Mouse (Mus musculus) c-Kit-negative CD71-positive TER-119-positive erythroid progenitor cells, embryonic 14.5 days (primary cell): ENCODE data around the gene Asic2.
A peak's percentile ranks its signal among the peaks of the same experiment; 100 is the strongest.

ENCODE experiments used
- DNase-seq: peaks from one replicate; pipeline ENCODE4 v3.0.0-alpha.2; 2013; ENCODE audit warnings: low read depth, low spot score

Gene Asic2

GRCm38 (mm10) chr11:81738995-81739394, 229.3 kb downstream of the Asic2 start:
- DNase-seq: no peak

GRCm38 (mm10) chr11:81737777-81738176, 230.5 kb downstream of the Asic2 start:
- no peak for DNase-seq

GRCm38 (mm10) chr11:81722071-81722470, 246.2 kb downstream of the Asic2 start:
- DNase-seq: no peak

- no peak for DNase-seq
These were observed 253.5 kb downstream of the Asic2 start for GRCm38 (mm10) chr11:81714801-81715200.

- no peak for DNase-seq
These were observed 261.3 kb downstream of the Asic2 start for GRCm38 (mm10) chr11:81706996-81707395.

- DNase-seq: no peak
These were observed 270.2 kb downstream of the Asic2 start for GRCm38 (mm10) chr11:81698008-81698407.

- DNase-seq: no peak
These were observed 272.8 kb downstream of the Asic2 start for GRCm38 (mm10) chr11:81695501-81695900.

GRCm38 (mm10) chr11:81680511-81680910, 287.7 kb downstream of the Asic2 start:
- no peak for DNase-seq

GRCm38 (mm10) chr11:81671724-81672123, 296.5 kb downstream of the Asic2 start:
- DNase-seq: no peak

- no peak for DNase-seq
These were observed 297.8 kb downstream of the Asic2 start for GRCm38 (mm10) chr11:81670436-81670835.

GRCm38 (mm10) chr11:81658850-81659249, 309.4 kb downstream of the Asic2 start:
- no peak for DNase-seq

- DNase-seq: no peak
These were observed 311.1 kb downstream of the Asic2 start for GRCm38 (mm10) chr11:81657121-81657520.

GRCm38 (mm10) chr11:81647828-81648227, 320.4 kb downstream of the Asic2 start:
- DNase-seq: no peak

GRCm38 (mm10) chr11:81645549-81645948, 322.7 kb downstream of the Asic2 start:
- DNase-seq: no peak

GRCm38 (mm10) chr11:81636356-81636755, 331.9 kb downstream of the Asic2 start:
- DNase-seq: no peak

GRCm38 (mm10) chr11:81634360-81635350, 333.6 kb downstream of the Asic2 start:
- no peak for DNase-seq

GRCm38 (mm10) chr11:81625199-81625598, 343.1 kb downstream of the Asic2 start:
- DNase-seq: no peak

- no peak for DNase-seq
These were observed 347.7 kb downstream of the Asic2 start for GRCm38 (mm10) chr11:81620516-81620915.

- no peak for DNase-seq
These were observed 351.8 kb downstream of the Asic2 start for GRCm38 (mm10) chr11:81616437-81616836.

- DNase-seq: no peak
These were observed 354.2 kb downstream of the Asic2 start for GRCm38 (mm10) chr11:81613869-81614620.

- DNase-seq: peak; percentile 35
These were observed 355.3 kb downstream of the Asic2 start for GRCm38 (mm10) chr11:81612798-81613540.
